Mouse (Mus musculus) kidney, adult 9 months (tissue): ENCODE results near the gene Ano6.

ENCODE experiments used
- DNase-seq: peaks from one replicate; pipeline ENCODE4 v3.0.0; 2022

Ano6 gene

GRCm38 (mm10) chr15:95977169-95977938 is 186.7 kb downstream of the Ano6 start:
- DNase-seq = no peak

GRCm38 (mm10) chr15:95977939-95978252 is 187.3 kb downstream of the Ano6 start:
- DNase-seq = no peak

GRCm38 (mm10) chr15:95980641-95981040 is 190.0 kb downstream of the Ano6 start:
- no peak for DNase-seq

GRCm38 (mm10) chr15:95987916-95988315 is 197.3 kb downstream of the Ano6 start:
- no peak for DNase-seq

GRCm38 (mm10) chr15:95989496-95990124 is 199.0 kb downstream of the Ano6 start:
- DNase-seq = no peak

DNA sequence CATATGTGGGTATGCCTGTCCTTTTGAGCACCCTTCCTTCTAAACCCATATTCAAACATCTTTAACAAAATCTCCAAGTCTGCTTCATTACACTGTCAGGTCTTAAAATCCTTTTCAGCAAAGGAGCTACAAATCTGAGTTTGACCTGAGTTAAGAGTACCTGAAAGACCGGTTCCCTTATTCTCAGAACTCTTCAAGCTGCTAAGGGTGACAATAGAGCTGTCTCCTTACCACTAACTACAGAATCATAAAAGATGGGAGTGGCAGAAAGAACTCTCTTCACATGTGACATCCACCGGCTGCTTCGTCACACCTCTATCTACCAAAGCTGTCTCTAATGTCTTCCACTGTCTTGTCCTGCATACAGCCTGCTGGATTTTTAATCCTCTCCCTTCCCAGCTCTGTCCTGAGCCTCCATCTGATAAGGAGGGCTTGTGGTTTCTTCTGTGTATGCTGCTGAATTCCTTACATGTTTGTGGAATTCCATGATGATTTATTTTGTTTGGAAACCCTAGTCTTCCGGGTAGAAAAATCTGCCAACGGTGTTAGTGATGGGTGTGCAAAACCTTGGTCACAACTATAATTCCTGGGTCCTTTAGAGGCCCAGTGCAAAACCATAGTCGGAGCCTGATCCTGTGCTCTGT is 212.4 kb downstream of the Ano6 start:
- DNase-seq = peak; percentile 3

DNA sequence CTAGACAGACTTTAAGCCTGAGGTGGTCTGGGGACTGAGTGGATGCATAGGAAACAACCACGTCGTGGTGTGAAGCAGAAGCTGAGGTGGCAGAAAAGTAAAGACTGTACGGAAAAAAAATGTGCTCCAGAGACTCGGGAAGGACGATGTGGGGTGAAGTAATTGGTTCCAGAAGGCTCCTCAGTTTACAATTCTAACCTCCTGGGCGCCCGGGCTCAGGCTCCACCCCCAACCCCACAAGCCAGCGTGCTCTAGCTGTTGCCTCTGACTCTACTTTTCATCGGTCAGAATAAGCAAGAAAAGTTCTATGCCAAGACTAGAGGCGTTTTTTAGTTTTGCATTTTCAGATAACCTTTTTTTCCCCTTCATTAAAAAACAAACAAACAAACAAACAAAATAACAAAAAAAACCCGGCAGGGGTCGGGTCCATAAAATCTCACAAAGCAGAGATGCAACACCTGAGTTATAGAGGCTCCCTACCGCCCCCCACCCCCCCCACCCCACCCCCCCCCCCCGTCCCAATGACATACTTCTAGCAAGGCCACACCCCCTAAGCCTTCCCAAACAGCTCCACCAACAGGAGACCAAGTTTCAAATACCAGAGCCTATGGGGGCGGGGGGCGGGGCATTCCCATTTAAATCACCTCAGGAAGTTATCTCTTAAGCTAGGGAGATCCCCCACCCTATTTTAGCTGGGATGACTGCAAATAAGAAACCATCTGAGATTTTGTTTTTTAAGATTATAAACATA is 221.2 kb downstream of the Ano6 start:
- DNase-seq = no peak

GRCm38 (mm10) chr15:96012391-96012775 is 221.7 kb downstream of the Ano6 start:
- DNase-seq = no peak

DNA sequence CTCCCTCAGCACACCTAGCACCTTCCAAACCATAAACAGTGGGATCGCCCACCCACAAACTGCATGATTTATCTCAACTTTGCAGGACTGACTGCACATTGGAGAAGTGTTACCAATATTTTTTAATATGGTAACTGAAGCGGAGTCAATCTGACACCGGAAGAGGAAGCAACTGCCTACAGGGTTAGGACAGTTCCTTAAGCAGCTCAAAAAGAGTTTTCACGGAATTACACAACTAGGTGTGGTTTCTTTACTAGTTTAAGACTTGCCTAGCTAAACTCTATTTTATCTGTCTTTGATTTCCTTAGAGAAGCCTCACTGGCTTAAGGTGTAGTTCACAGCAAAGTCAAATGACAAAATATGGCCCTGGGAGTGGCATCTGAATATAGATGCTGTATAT is 223.9 kb downstream of the Ano6 start:
- no peak for DNase-seq

DNA sequence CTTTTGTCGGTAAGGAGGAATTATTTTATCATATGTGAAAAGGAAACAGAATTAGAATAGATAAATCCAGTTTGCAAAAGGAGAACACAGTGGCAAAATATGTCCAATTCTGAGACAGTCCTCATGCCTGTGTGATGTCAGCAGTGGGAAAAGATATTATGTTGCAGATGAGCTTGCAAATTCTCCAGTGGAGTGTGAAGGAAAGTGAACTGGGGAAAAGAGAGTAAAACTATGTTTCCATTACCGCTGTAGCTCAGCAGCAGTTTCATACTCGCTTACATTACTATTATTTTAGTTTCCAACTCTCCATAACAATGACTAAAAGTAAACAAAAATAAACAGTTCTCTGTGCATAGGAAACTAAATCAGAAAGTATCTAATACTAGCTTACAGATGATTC is 229.8 kb downstream of the Ano6 start:
- DNase-seq = no peak

DNA sequence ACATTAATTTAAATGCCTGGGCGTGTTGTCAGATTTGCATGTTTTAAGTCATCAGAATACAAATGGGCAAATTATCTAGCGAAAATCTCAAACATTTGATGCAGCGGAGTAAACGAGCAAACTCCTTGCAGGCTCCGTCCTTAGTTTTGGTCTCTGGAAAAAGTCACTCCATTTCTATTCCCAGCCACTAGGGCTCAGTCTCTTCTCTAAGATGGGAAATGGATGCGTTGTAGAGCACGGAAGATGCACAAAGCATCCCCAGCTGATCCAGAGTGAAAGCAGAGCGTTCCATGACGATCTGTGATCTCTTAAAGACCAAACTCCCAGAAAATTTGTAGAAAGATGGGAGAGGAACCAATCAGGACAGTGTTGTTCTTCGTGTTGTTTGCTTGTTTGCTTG is 230.9 kb downstream of the Ano6 start:
- DNase-seq = no peak
